Mouse (Mus musculus) lung, postnatal 0 days (tissue): Measurements from ENCODE around the gene Calcb. TPM values are rescaled to one million over a fixed set of nuclear protein-coding genes. Genes with fewer than 3 reads are reported as not detected.
A peak's percentile ranks its signal among the peaks of the same experiment; 100 is the strongest.

Experiments
- ATAC-seq: fragments of 200-750 bp; cut with Nextera tagmentation; 2 replicates; pipeline ENCODE4 v1.8.0; 2017; ENCODE audit warnings: moderate library complexity
- DNase-seq: peaks from one replicate; pipeline ENCODE4 v3.0.0-alpha.2; 2016; ENCODE audit warnings: low spot score
- H3K27ac ChIP-seq: fragments of 300-500 bp; sonication (generic); 2 replicates; pipeline ENCODE4 v1.5.1; 2014; ENCODE audit warnings: antibody characterized with exemption, mild to moderate bottlenecking, low read length, mixed read lengths
- H3K27me3 ChIP-seq: fragments of 300-500 bp; sonication (generic); replicated peaks from 2 replicates; pipeline ENCODE4 v1.6.1; 2014; ENCODE audit warnings: low read length, mixed read lengths; ENCODE audit not compliant: insufficient read depth
- H3K36me3 ChIP-seq: fragments of 300-500 bp; sonication (generic); 2 replicates; pipeline ENCODE4 v1.6.1; 2014; ENCODE audit warnings: low read length, mixed read lengths; ENCODE audit not compliant: insufficient read depth
- H3K4me1 ChIP-seq: fragments of 300-500 bp; sonication (generic); 2 replicates; pipeline ENCODE4 v1.6.1; 2014; ENCODE audit warnings: antibody characterized with exemption, low read depth, low read length, mixed read lengths; ENCODE audit not compliant: insufficient read depth
- H3K4me2 ChIP-seq: fragments of 300-500 bp; sonication (generic); replicated peaks from 2 replicates; pipeline ENCODE4 v1.6.1; 2014; ENCODE audit warnings: low read depth, mild to moderate bottlenecking, low read length, moderate library complexity, mixed read lengths
- H3K4me3 ChIP-seq: fragments of 300-500 bp; sonication (generic); 2 replicates; pipeline ENCODE4 v1.5.1; 2014; ENCODE audit warnings: low read depth, low read length
- H3K9ac ChIP-seq: fragments of 300-500 bp; sonication (generic); replicated peaks from 2 replicates; pipeline ENCODE4 v1.6.1; 2014; ENCODE audit warnings: low read depth, mild to moderate bottlenecking
- H3K9me3 ChIP-seq: fragments of 300-500 bp; sonication (generic); 2 replicates; pipeline ENCODE4 v1.6.1; 2016; ENCODE audit warnings: low read length, mixed read lengths
- CTCF ChIP-seq: IDR thresholded peaks from 2 replicates; pipeline ENCODE4 v1.5.1; 2016; ENCODE audit warnings: antibody characterized with exemption, mild to moderate bottlenecking
- EP300 ChIP-seq: IDR thresholded peaks from 2 replicates; pipeline ENCODE4 v1.6.1; 2016; ENCODE audit warnings: antibody characterized with exemption, mild to moderate bottlenecking, control low read depth
- WGBS: fragments of 180-500 bp; shearing (Covaris S2); extraction: QIAGEN DNeasy Blood & Tissue Kit; methylation state at CpG from one replicate; pipeline ENCODE4 v1.1.7; 2014; 5-methylcytosine and 5-hydroxymethylcytosine counted together
- polyA plus RNA-seq: library from polyadenylated mRNA; unstranded; fragments of >200 nt; fragmentation: Nextera tagmentation; extraction: Ambion mirVana; gene quantifications from 2 replicates; pipeline ENCODE4 v1.2.1, GENCODE M21; 2015

Calcb gene
- polyA plus RNA-seq, 1 experiment from 2014 or later = 2.1 TPM

- Histone ChIP-seq H3K27me3 (no peaks in the 10 kb centered on the region), H3K9me3 (no peaks in the 10 kb centered on the region), H3K9ac (no peak overlapping the region), H3K4me2 (no peak overlapping the region), H3K4me3 (no peak overlapping the region), H3K27ac (no peak overlapping the region), H3K4me1 (no peaks in the 10 kb centered on the region), H3K36me3 (no peaks in the 10 kb centered on the region)
- WGBS = 78% methylated on average over 5 of the region's 5 CpGs
- ATAC-seq = no peak
- TF ChIP-seq EP300 = no peak
- TF ChIP-seq CTCF = no peak
- DNase-seq = no peak
These were observed 17.8 kb downstream of the Calcb start for GRCm38 (mm10) chr7:114736256-114736655.

- no peaks in the 10 kb centered on the region for H3K27me3 ChIP-seq
- H3K9ac ChIP-seq = no peak overlapping the region
- H3K4me1 ChIP-seq = no peaks in the 10 kb centered on the region
- H3K27ac ChIP-seq = no peak overlapping the region
- H3K4me2 ChIP-seq = no peak overlapping the region
- H3K36me3 ChIP-seq = no peaks in the 10 kb centered on the region
- no peaks in the 10 kb centered on the region for H3K9me3 ChIP-seq
- DNase-seq (no peak), ATAC-seq (no peak)
- H3K4me3 ChIP-seq = no peak overlapping the region
- TF ChIP-seq EP300 (no peak), CTCF (no peak)
These were observed 19.7 kb downstream of the Calcb start for GRCm38 (mm10) chr7:114738166-114738565.

DNA sequence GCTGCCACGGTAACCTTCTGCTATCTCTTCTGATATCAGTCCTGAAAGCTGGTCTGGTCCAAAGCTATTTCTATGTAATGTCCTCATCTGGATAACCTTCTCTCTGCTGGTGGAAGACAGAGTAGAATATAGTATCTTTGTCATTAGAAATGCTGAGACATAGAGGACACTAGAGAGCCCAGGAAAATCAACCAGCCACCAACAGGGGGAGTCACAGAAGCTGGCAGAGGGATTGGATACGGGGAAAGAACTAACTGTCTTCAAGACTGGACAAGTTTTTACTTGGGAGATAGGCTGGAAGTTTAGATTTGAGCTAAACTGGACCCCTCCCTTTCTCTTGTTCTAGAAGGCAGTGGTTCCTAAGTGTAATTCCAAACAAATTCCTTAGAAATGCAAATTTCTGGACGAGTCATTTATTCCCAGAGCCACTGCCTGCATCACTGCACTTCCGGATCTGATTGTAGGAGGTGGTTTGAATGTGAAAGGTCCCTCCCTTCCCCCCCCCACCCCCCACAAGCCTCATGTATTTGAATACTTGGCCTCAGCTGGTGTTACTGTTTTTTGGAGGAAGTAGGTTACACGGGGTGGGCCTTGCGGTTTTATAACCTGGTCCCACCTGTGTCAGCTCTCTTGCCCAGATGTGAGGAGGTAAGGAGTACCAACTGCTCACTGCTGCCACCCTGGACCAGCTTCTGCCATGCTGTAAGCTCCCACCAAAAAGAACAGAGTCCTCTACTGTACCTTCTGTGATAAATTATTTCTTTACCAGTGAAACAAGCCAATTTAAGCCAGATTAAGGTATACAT lies 22.1 kb downstream of the Calcb start:
- Histone ChIP-seq H3K27me3 (no peaks in the 10 kb centered on the region), H3K27ac (no peak overlapping the region), H3K4me3 (no peak overlapping the region), H3K4me2 (no peak overlapping the region), H3K4me1 (no peaks in the 10 kb centered on the region), H3K9me3 (no peaks in the 10 kb centered on the region), H3K36me3 (no peaks in the 10 kb centered on the region), H3K9ac (no peak overlapping the region)
- TF ChIP-seq EP300 (no peak), CTCF (peak; percentile 38)
- 52% methylated on average over 6 of the region's 6 CpGs for WGBS
- no peak for DNase-seq
- ATAC-seq = no peak

GRCm38 (mm10) chr7:114743022-114743780 lies 24.8 kb downstream of the Calcb start, which contains the start of gene Insc:
Insc (plus strand) TSS chr7:114743694.
- H3K4me3 ChIP-seq = no peak within 1 kb of the TSS
- no peaks in the 10 kb centered on the region for H3K27me3 ChIP-seq
- H3K4me1 ChIP-seq = no peaks in the 10 kb centered on the region
- ATAC-seq (no peak), DNase-seq (no peak)
- H3K9ac ChIP-seq = no peak within 1 kb of the TSS
- WGBS = 63% methylated on average over 5 of the region's 5 CpGs
- H3K9me3 ChIP-seq = no peaks in the 10 kb centered on the region
- H3K4me2 ChIP-seq = no peak within 1 kb of the TSS
- no peaks in the 10 kb centered on the region for H3K36me3 ChIP-seq
- TF ChIP-seq CTCF (no peak), EP300 (no peak)
- no peak within 1 kb of the TSS for H3K27ac ChIP-seq

- DNase-seq (no peak), ATAC-seq (no peak)
- 38% methylated on average over 3 of the region's 3 CpGs for WGBS
- no peaks in the 10 kb centered on the region for H3K4me1 ChIP-seq
- H3K9ac ChIP-seq = no peak overlapping the region
- H3K4me3 ChIP-seq = no peak overlapping the region
- TF ChIP-seq CTCF = no peak
- TF ChIP-seq EP300 = no peak
- no peaks in the 10 kb centered on the region for H3K36me3 ChIP-seq
- H3K27ac ChIP-seq = no peak overlapping the region
- no peaks in the 10 kb centered on the region for H3K27me3 ChIP-seq
- H3K9me3 ChIP-seq = no peaks in the 10 kb centered on the region
- H3K4me2 ChIP-seq = no peak overlapping the region
These were observed 26.3 kb downstream of the Calcb start for GRCm38 (mm10) chr7:114744639-114745245.
